Mouse (Mus musculus): ENCODE data around the gene Inpp5e.

Inpp5e gene

GRCm38 (mm10) chr2:26360772-26361171, 48.2 kb downstream of the Inpp5e start, which contains the start of gene Card9:
TSS of gene Card9 (minus strand) at chr2:26360918.
- no peak for DNase-seq

GRCm38 (mm10) chr2:26359983-26360382, 49.0 kb downstream of the Inpp5e start:
- DNase-seq, result no peak

GRCm38 (mm10) chr2:26358667-26359320, 50.2 kb downstream of the Inpp5e start:
- DNase-seq, result no peak

- DNase-seq, result peak; percentile 86 to 92
These were observed 51.5 kb downstream of the Inpp5e start for GRCm38 (mm10) chr2:26357484-26357883.

- no peak for DNase-seq
These were observed 52.3 kb downstream of the Inpp5e start for GRCm38 (mm10) chr2:26356678-26357077.

GRCm38 (mm10) chr2:26356231-26356630, 52.8 kb downstream of the Inpp5e start:
- no peak for DNase-seq

- DNase-seq, result no peak
These were observed 54.6 kb downstream of the Inpp5e start for GRCm38 (mm10) chr2:26354401-26354800.

- DNase-seq, result no peak
These were observed 55.7 kb downstream of the Inpp5e start for GRCm38 (mm10) chr2:26353066-26353980.

GRCm38 (mm10) chr2:26352291-26352910, 56.6 kb downstream of the Inpp5e start:
- DNase-seq, result no peak

- peak; percentile 96 for DNase-seq
These were observed 57.4 kb downstream of the Inpp5e start, which contains the start of gene Dnlz for GRCm38 (mm10) chr2:26351358-26352290. TSS of gene Dnlz (minus strand) at chr2:26352110.

- peak; percentile 56 to 77 for DNase-seq
These were observed 60.8 kb downstream of the Inpp5e start for GRCm38 (mm10) chr2:26348241-26348640.
